Mouse (Mus musculus) B cell, adult (primary cell): ENCODE measurements around the gene Adh4. TPM values are rescaled to one million over a fixed set of nuclear protein-coding genes. Genes with fewer than 3 reads are reported as not detected.

Source experiments
- total RNA-seq: library from RNA; stranded (reverse); gene quantifications from 4 replicates; pipeline ENCODE4 v1.2.4, GENCODE M21; 2023; ENCODE audit not compliant: inconsistent age

Adh4 gene
- not detected in 4 replicates for total RNA-seq

GRCm38 (mm10) chr3:138415121-138415690, at the start of gene Adh4:
Adh4 (plus strand) TSS chr3:138415466.

DNA sequence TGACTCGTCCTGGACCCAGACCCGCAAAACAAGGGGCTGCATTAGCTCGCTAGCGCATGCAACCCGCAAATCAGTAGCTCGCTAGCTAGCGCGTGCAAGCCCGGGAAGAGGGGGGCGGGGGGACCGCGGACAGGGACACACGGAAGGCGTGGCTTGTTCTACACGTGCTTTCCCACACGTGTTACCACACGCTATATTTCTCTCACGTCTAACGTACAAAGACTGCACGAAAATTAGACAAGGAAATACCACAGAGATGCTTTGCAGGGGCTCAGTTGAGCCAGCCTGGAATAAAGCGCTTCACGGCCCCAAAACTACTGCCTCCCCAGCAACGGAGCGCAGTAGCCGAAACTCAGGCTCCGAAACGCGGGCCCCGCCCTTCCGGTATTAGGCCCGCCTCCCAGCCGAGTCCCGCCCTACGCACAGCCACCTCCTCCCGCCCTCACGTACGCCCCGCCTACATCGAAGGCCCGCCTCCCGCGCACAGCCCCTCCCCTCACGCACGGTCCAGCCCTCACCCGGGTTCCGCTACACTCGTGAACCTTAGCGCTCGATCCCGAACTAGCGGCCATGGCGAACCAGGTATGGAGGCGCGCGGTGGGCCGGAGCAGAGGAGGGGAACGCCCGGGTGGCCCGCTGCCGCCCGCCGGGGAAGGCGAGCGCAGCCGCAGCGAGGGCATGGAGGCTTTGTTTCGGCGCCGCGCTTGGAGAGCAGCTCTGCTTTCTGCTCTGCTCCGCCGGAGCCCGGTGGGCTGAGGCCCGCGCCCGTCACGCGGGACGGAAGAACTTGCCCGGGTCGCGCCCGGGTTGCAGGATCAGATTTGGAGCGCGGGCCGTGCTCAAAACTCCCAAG, 27.6 kb downstream of the Adh4 start, which contains the start of gene Adh5:
TSS of gene Adh5 (plus strand) at position 482 of the 853 bp plus-strand sequence.

Other genes with a start within 250 kb of the Adh4 start
- gene 4930579F01Rik, start 221.6 kb upstream of the Adh4 start, total RNA-seq: not detected in 4 replicates
- not detected in 4 replicates for gene Adh7, start 197.7 kb upstream of the Adh4 start, total RNA-seq
- not detected in 4 replicates for gene Adh1, start 154.5 kb upstream of the Adh4 start, total RNA-seq
- gene Adh6a, start 102.2 kb upstream of the Adh4 start, total RNA-seq: not detected in 4 replicates
- not detected in 4 replicates for gene Adh6b, start 73.7 kb upstream of the Adh4 start, total RNA-seq
- 61.4 to 72.5 TPM (median 62.5 TPM) in 4 replicates for gene Adh5, start 27.6 kb downstream of the Adh4 start, total RNA-seq
- gene Metap1, start 74.0 kb downstream of the Adh4 start, total RNA-seq: 44.3 to 48.5 TPM (median 46.5 TPM) in 4 replicates
- gene Eif4e, start 110.7 kb downstream of the Adh4 start, total RNA-seq: 74.3 to 80.6 TPM (median 78.0 TPM) in 4 replicates